Mouse (Mus musculus) C2C12 (cell line): Measurements from ENCODE around the gene Elovl4.

Experiments
- CTCF ChIP-seq: IDR thresholded peaks from one replicate; pipeline ENCODE4 v1.5.1; 2011; ENCODE audit not compliant: control insufficient read depth, insufficient read depth, insufficient read length
- FOSL1 ChIP-seq: IDR thresholded peaks from one replicate; pipeline ENCODE4 v1.8.0; 2011; ENCODE audit warnings: mild to moderate bottlenecking, low read length; ENCODE audit not compliant: poor library complexity, insufficient read depth, severe bottlenecking
- MAX ChIP-seq: IDR thresholded peaks from one replicate; pipeline ENCODE4 v1.6.1; 2011; ENCODE audit warnings: mild to moderate bottlenecking, control low read depth
- MYOG ChIP-seq: IDR thresholded peaks from one replicate; pipeline ENCODE4 v1.6.1; 2011; ENCODE audit not compliant: control insufficient read depth, insufficient read length; ENCODE audit errors: extremely low read depth

GRCm38 (mm10) chr9:83785501-83785900 is 20.6 kb downstream of the Elovl4 start:
- no peak for TF ChIP-seq MAX
- no peak for TF ChIP-seq CTCF
- TF ChIP-seq MYOG, result no peak
- no peak for TF ChIP-seq FOSL1
